Mouse (Mus musculus) limb, embryonic 11.5 days (tissue): ENCODE data around the gene Ptpru. TPM values are rescaled to one million over a fixed set of nuclear protein-coding genes. Genes with fewer than 3 reads are reported as not detected.
A peak's percentile ranks its signal among the peaks of the same experiment; 100 is the strongest.

Source experiments
- ATAC-seq: fragments of 200-750 bp; cut with Nextera tagmentation; 2 replicates; pipeline ENCODE4 v1.8.0; 2017; ENCODE audit warnings: low read depth; ENCODE audit not compliant: insufficient number of reproducible peaks, low FRiP score, low TSS enrichment
- DNase-seq: peaks from one replicate; pipeline ENCODE4 v3.0.0-alpha.2; 2015; ENCODE audit warnings: low spot score
- H3K27ac ChIP-seq: fragments of 300-500 bp; sonication (generic); replicated peaks from 2 replicates; pipeline ENCODE4 v1.5.1; 2014; ENCODE audit warnings: low read depth, mild to moderate bottlenecking, low read length
- H3K27me3 ChIP-seq: fragments of 300-500 bp; sonication (generic); 2 replicates; pipeline ENCODE4 v1.6.1; 2014; ENCODE audit warnings: mild to moderate bottlenecking, low read length, mixed read lengths; ENCODE audit not compliant: control insufficient read depth, insufficient read depth
- H3K36me3 ChIP-seq: fragments of 300-500 bp; sonication (generic); 2 replicates; pipeline ENCODE4 v1.6.1; 2014; ENCODE audit warnings: mild to moderate bottlenecking, low read length, moderate library complexity, mixed read lengths; ENCODE audit not compliant: control insufficient read depth, insufficient read depth
- H3K4me1 ChIP-seq: fragments of 300-500 bp; sonication (generic); 2 replicates; pipeline ENCODE4 v1.6.1; 2014; ENCODE audit warnings: low read length, mixed read lengths; ENCODE audit not compliant: control insufficient read depth, insufficient read depth
- H3K4me2 ChIP-seq: fragments of 300-500 bp; sonication (generic); 2 replicates; pipeline ENCODE4 v1.6.1; 2014; ENCODE audit warnings: low read depth, mild to moderate bottlenecking, moderate library complexity; ENCODE audit not compliant: severe bottlenecking
- H3K4me3 ChIP-seq: fragments of 300-500 bp; sonication (generic); 2 replicates; pipeline ENCODE4 v1.5.1; 2014; ENCODE audit warnings: low read depth, low read length
- H3K9ac ChIP-seq: fragments of 300-500 bp; sonication (generic); 2 replicates; pipeline ENCODE4 v1.6.1; 2014; ENCODE audit warnings: mild to moderate bottlenecking, low read length
- H3K9me3 ChIP-seq: fragments of 300-500 bp; sonication (generic); 2 replicates; pipeline ENCODE4 v1.6.1; 2016; ENCODE audit warnings: low read length; ENCODE audit not compliant: control insufficient read depth
- WGBS: fragments of 180-500 bp; shearing (Covaris S2); extraction: QIAGEN DNeasy Blood & Tissue Kit; methylation state at CpG from one replicate; pipeline ENCODE4 v1.1.7; 2014; 5-methylcytosine and 5-hydroxymethylcytosine counted together
- polyA plus RNA-seq: library from polyadenylated mRNA; unstranded; fragments of >200 nt; fragmentation: Nextera tagmentation; extraction: Ambion mirVana; gene quantifications from 2 replicates; pipeline ENCODE4 v1.2.1, GENCODE M21; 2014

The Ptpru gene
- polyA plus RNA-seq, 1 experiment from 2014 or later, result 12.5 TPM

DNA sequence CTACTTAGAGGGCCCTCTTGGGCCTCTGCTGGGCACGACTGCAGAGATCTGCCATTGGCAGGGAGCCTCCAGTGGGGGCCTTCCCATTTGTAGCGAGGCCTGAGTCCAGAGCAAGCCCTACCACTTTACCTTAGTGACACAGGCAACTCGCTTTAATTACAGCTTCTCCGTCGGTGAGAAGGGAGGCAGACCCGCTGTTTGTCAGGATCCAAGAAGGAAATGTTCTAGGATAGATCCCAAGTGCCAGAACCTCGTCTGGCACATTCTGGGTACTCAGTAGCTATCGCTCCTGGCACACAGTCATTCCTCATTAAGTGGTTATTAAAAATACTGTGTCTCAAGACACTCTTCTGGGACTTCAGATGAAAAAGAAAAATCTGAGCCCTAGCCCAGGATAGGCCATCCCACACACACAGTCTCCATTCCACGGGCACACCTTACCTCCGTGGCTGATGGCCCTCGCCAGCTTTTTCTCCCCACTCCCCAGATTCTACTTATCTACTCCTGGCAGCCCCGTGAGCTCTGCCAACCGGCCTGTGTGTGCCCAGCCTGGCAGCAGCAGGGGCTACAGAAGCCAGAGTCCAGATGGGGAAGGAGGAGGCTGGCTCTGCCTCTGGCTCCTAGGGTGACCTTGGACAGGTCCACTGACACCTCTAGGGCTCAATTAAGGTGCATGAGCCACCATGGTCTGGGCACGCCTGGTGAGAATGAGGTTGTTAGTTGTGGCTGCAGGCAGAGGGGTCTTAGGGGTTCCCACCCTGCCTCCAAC lies 41.6 kb downstream of the Ptpru start:
- H3K36me3 ChIP-seq, result no peaks in the 10 kb centered on the region
- no peak overlapping the region for H3K27ac ChIP-seq
- WGBS, result 74% methylated on average over 14 of the region's 14 CpGs
- H3K9ac ChIP-seq, result no peak overlapping the region
- DNase-seq (no peak), ATAC-seq (no peak)
- no peaks in the 10 kb centered on the region for H3K27me3 ChIP-seq
- no peak overlapping the region for H3K4me2 ChIP-seq
- no peaks in the 10 kb centered on the region for H3K9me3 ChIP-seq
- H3K4me1 ChIP-seq, result 0 out of 2 replicates have a peak, but pooled peaks cover 2% of the 10 kb centered on the region
- no peak overlapping the region for H3K4me3 ChIP-seq

- ATAC-seq, result no peak
- no peaks in the 10 kb centered on the region for H3K4me1 ChIP-seq
- no peak for DNase-seq
- H3K9me3 ChIP-seq, result no peaks in the 10 kb centered on the region
- no peak overlapping the region for H3K27ac ChIP-seq
- no peaks in the 10 kb centered on the region for H3K36me3 ChIP-seq
- H3K27me3 ChIP-seq, result no peaks in the 10 kb centered on the region
- H3K4me3 ChIP-seq, result no peak overlapping the region
- H3K9ac ChIP-seq, result no peak overlapping the region
- H3K4me2 ChIP-seq, result no peak overlapping the region
- WGBS, result 82% methylated on average over 7 of the region's 7 CpGs
These were observed 51.3 kb downstream of the Ptpru start for GRCm38 (mm10) chr4:131786800-131787199.

- 15% methylated on average over 9 of the region's 9 CpGs for WGBS
- Histone ChIP-seq H3K9me3 (no peaks in the 10 kb centered on the region), H3K36me3 (no peaks in the 10 kb centered on the region), H3K4me2 (no peak overlapping the region), H3K4me3 (no peak overlapping the region), H3K4me1 (no peaks in the 10 kb centered on the region), H3K27me3 (no peaks in the 10 kb centered on the region), H3K27ac (no peak overlapping the region), H3K9ac (no peak overlapping the region)
- ATAC-seq (no peak), DNase-seq (peak; percentile 82)
These were observed 54.1 kb downstream of the Ptpru start for GRCm38 (mm10) chr4:131784034-131784433.

DNA sequence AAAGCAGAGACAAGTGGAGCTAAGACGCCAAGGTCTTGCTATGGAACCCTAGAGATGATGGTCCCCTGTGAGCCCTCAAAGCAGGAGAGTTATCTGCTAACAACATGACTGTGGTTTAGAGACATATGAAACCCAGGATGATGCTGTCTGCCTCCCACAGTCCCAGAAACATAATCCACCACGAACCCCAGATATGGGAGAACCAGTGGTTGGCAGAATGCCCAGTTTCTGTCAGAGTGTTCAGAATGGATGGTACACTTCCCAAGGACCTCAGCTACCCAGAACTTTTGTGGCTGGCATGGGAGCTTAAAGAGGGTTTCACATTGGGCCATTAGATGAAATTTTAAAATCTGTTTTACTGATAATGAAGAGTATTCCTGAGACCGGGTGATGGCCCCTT lies 57.1 kb downstream of the Ptpru start:
- Histone ChIP-seq H3K27me3 (no peaks in the 10 kb centered on the region), H3K9ac (no peak overlapping the region), H3K4me3 (no peak overlapping the region), H3K9me3 (no peaks in the 10 kb centered on the region), H3K4me2 (no peak overlapping the region), H3K27ac (no peak overlapping the region), H3K36me3 (no peaks in the 10 kb centered on the region), H3K4me1 (no peaks in the 10 kb centered on the region)
- 77% methylated on average over 3 of the region's 3 CpGs for WGBS
- DNase-seq (no peak), ATAC-seq (no peak)

- ATAC-seq, result no peak
- no peaks in the 10 kb centered on the region for H3K27me3 ChIP-seq
- WGBS, result 92% methylated on average over 14 of the region's 14 CpGs
These were observed 59.3 kb downstream of the Ptpru start for GRCm38 (mm10) chr4:131778616-131779275.

GRCm38 (mm10) chr4:131771384-131771783 lies 66.7 kb downstream of the Ptpru start:
- no peaks in the 10 kb centered on the region for H3K27me3 ChIP-seq
- H3K9me3 ChIP-seq, result no peaks in the 10 kb centered on the region
- WGBS, result 83% methylated on average over 11 of the region's 11 CpGs
- H3K4me3 ChIP-seq, result no peak overlapping the region
- H3K4me2 ChIP-seq, result no peak overlapping the region
- H3K4me1 ChIP-seq, result no peaks in the 10 kb centered on the region
- DNase-seq (no peak), ATAC-seq (no peak)
- no peaks in the 10 kb centered on the region for H3K36me3 ChIP-seq
- H3K9ac ChIP-seq, result no peak overlapping the region
- H3K27ac ChIP-seq, result no peak overlapping the region

More at GRCm38 (mm10) chr4:131778616-131779275, 59.3 kb downstream of the Ptpru start:
- H3K27ac ChIP-seq, result no peak overlapping the region
- H3K4me2 ChIP-seq, result no peak overlapping the region
- no peak overlapping the region for H3K9ac ChIP-seq
- H3K9me3 ChIP-seq, result no peaks in the 10 kb centered on the region
- no peaks in the 10 kb centered on the region for H3K36me3 ChIP-seq
- DNase-seq, result no peak
- H3K4me3 ChIP-seq, result no peak overlapping the region
- no peaks in the 10 kb centered on the region for H3K4me1 ChIP-seq

- H3K9me3 ChIP-seq, result no peaks in the 10 kb centered on the region
- no peak overlapping the region for H3K27ac ChIP-seq
- no peak overlapping the region for H3K4me2 ChIP-seq
- no peak overlapping the region for H3K4me3 ChIP-seq
- ATAC-seq, result no peak
- no peaks in the 10 kb centered on the region for H3K27me3 ChIP-seq
- H3K9ac ChIP-seq, result no peak overlapping the region
- no peaks in the 10 kb centered on the region for H3K36me3 ChIP-seq
- H3K4me1 ChIP-seq, result no peaks in the 10 kb centered on the region
- DNase-seq, result no peak
- WGBS, result 94% methylated on average over 7 of the region's 7 CpGs
These were observed 74.2 kb downstream of the Ptpru start for GRCm38 (mm10) chr4:131763911-131764310.

GRCm38 (mm10) chr4:131763479-131763878 lies 74.6 kb downstream of the Ptpru start:
- Histone ChIP-seq H3K27me3 (no peaks in the 10 kb centered on the region), H3K36me3 (no peaks in the 10 kb centered on the region), H3K4me3 (no peak overlapping the region), H3K4me2 (no peak overlapping the region), H3K27ac (no peak overlapping the region), H3K9me3 (no peaks in the 10 kb centered on the region), H3K4me1 (no peaks in the 10 kb centered on the region), H3K9ac (no peak overlapping the region)
- DNase-seq (no peak), ATAC-seq (no peak)
- 71% methylated on average over 3 of the region's 3 CpGs for WGBS
